Mouse (Mus musculus): ENCODE results near the gene Atic. TPM values are rescaled to one million over a fixed set of nuclear protein-coding genes. Genes with fewer than 3 reads are reported as not detected.

Gene Atic
- 10 to 100 TPM; 17.0 to 22.0 TPM for polyA plus RNA-seq (2017; shearing (Covaris generic))

GRCm38 (mm10) chr1:71556688-71557612, at the start of gene Atic:
Atic (plus strand) TSS chr1:71557150.

Other genes starting within 250 kb of the Atic start
- 1 to 10 TPM in 1 of 2 experiments, under 1 TPM in 1; 0.52 to 1.2 TPM for gene Abca12, start 142.2 kb upstream of the Atic start, polyA plus RNA-seq (2017; shearing (Covaris generic))
- 1 to 10 TPM in 1 of 2 experiments, under 1 TPM in 1; 0.89 to 5.2 TPM for gene Fn1, start 96.0 kb downstream of the Atic start, polyA plus RNA-seq (2017; shearing (Covaris generic))